Mouse (Mus musculus) layer of hippocampus, adult 9-10 months (tissue): ENCODE measurements around the gene Bpifb9a.
"Not testable (repeated sequence)": the region's sequence is repeated elsewhere in the genome, so short reads cannot be mapped to it uniquely, and the experiment has no call there.

ENCODE experiments used
- DNase-seq: peaks from one replicate; pipeline ENCODE4 v3.0.0; 2022; ENCODE audit warnings: low spot score

The Bpifb9a gene

GRCm38 (mm10) chr2:154257554-154257953, at the start of gene Bpifb9a:
Bpifb9a (plus strand) TSS chr2:154257854.
- DNase-seq = not testable (repeated sequence)

- DNase-seq = no peak
Measured at GRCm38 (mm10) chr2:154209112-154209511, 48.5 kb upstream of the Bpifb9a start.

- no peak for DNase-seq
Measured at GRCm38 (mm10) chr2:154211121-154211520, 46.5 kb upstream of the Bpifb9a start.

- peak; percentile 32 for DNase-seq
Measured at GRCm38 (mm10) chr2:154211881-154212280, 45.8 kb upstream of the Bpifb9a start.

GRCm38 (mm10) chr2:154215191-154215590, 42.5 kb upstream of the Bpifb9a start:
- DNase-seq = no peak

GRCm38 (mm10) chr2:154219950-154220349, 37.7 kb upstream of the Bpifb9a start:
- no peak for DNase-seq

GRCm38 (mm10) chr2:154223265-154223916, 34.3 kb upstream of the Bpifb9a start, which contains the start of gene Bpifb5:
Bpifb5 (plus strand) TSS chr2:154223742.
- no peak for DNase-seq

GRCm38 (mm10) chr2:154223917-154224273, 33.8 kb upstream of the Bpifb9a start:
- no peak for DNase-seq

- DNase-seq = no peak
Measured at GRCm38 (mm10) chr2:154226991-154227390, 30.7 kb upstream of the Bpifb9a start.

- DNase-seq = no peak
Measured at GRCm38 (mm10) chr2:154227830-154228229, 29.8 kb upstream of the Bpifb9a start.

GRCm38 (mm10) chr2:154233426-154233825, 24.2 kb upstream of the Bpifb9a start:
- DNase-seq = peak; percentile 49

GRCm38 (mm10) chr2:154240771-154241170, 16.9 kb upstream of the Bpifb9a start:
- DNase-seq = no peak

GRCm38 (mm10) chr2:154242726-154243125, 14.9 kb upstream of the Bpifb9a start:
- not testable (repeated sequence) for DNase-seq

GRCm38 (mm10) chr2:154243356-154244036, 14.2 kb upstream of the Bpifb9a start:
- peak; percentile 9 for DNase-seq

GRCm38 (mm10) chr2:154245322-154245721, 12.3 kb upstream of the Bpifb9a start:
- DNase-seq = no peak

GRCm38 (mm10) chr2:154255254-154255653, 2.4 kb upstream of the Bpifb9a start:
- DNase-seq = not testable (repeated sequence)

GRCm38 (mm10) chr2:154255770-154256169, 1.9 kb upstream of the Bpifb9a start:
- no peak for DNase-seq

GRCm38 (mm10) chr2:154264397-154264796, 6.7 kb downstream of the Bpifb9a start:
- DNase-seq = not testable (repeated sequence)

GRCm38 (mm10) chr2:154291866-154292265, 34.2 kb downstream of the Bpifb9a start:
- DNase-seq = not testable (repeated sequence)

GRCm38 (mm10) chr2:154292833-154293232, 35.2 kb downstream of the Bpifb9a start:
- DNase-seq = no peak

GRCm38 (mm10) chr2:154294746-154295145, 37.1 kb downstream of the Bpifb9a start:
- DNase-seq = peak; percentile 55

GRCm38 (mm10) chr2:154300496-154300895, 42.8 kb downstream of the Bpifb9a start:
- DNase-seq = peak; percentile 12

GRCm38 (mm10) chr2:154301763-154302162, 44.1 kb downstream of the Bpifb9a start:
- DNase-seq = no peak
